Mouse (Mus musculus) embryonic facial prominence, embryonic 15.5 days (tissue): ENCODE results near the gene Dpysl5. TPM values are rescaled to one million over a fixed set of nuclear protein-coding genes. Genes with fewer than 3 reads are reported as not detected.
"Not testable (repeated sequence)": the region's sequence is repeated elsewhere in the genome, so short reads cannot be mapped to it uniquely, and the experiment has no call there.

Experiments used
- ATAC-seq: fragments of 200-750 bp; cut with Nextera tagmentation; 2 replicates; pipeline ENCODE4 v1.8.0; 2017; ENCODE audit warnings: low read depth, moderate TSS enrichment; ENCODE audit not compliant: insufficient number of reproducible peaks, low FRiP score, low TSS enrichment
- H3K27ac ChIP-seq: fragments of 300-500 bp; sonication (generic); replicated peaks from 2 replicates; pipeline ENCODE4 v1.5.1; 2015; ENCODE audit warnings: mild to moderate bottlenecking, inconsistent platforms
- H3K27me3 ChIP-seq: fragments of 300-500 bp; sonication (generic); 2 replicates; pipeline ENCODE4 v1.6.1; 2015; ENCODE audit warnings: inconsistent platforms
- H3K36me3 ChIP-seq: fragments of 300-500 bp; sonication (generic); 2 replicates; pipeline ENCODE4 v1.6.1; 2015; ENCODE audit warnings: mild to moderate bottlenecking, inconsistent platforms
- H3K4me1 ChIP-seq: fragments of 300-500 bp; sonication (generic); 2 replicates; pipeline ENCODE4 v1.6.1; 2015; ENCODE audit warnings: inconsistent platforms
- H3K4me2 ChIP-seq: fragments of 300-500 bp; sonication (generic); replicated peaks from 2 replicates; pipeline ENCODE4 v1.6.1; 2015; ENCODE audit warnings: mild to moderate bottlenecking, inconsistent platforms
- H3K4me3 ChIP-seq: fragments of 300-500 bp; sonication (generic); replicated peaks from 2 replicates; pipeline ENCODE4 v1.5.1; 2015; ENCODE audit warnings: mild to moderate bottlenecking, inconsistent platforms
- H3K9ac ChIP-seq: fragments of 300-500 bp; sonication (generic); 2 replicates; pipeline ENCODE4 v1.6.1; 2015; ENCODE audit warnings: inconsistent platforms
- H3K9me3 ChIP-seq: fragments of 300-500 bp; sonication (generic); replicated peaks from 2 replicates; pipeline ENCODE4 v1.6.1; 2016; ENCODE audit warnings: inconsistent platforms
- WGBS: fragments of 180-500 bp; shearing (Covaris S2); methylation state at CpG from one replicate; pipeline ENCODE4 v1.1.7; 2015; 5-methylcytosine and 5-hydroxymethylcytosine counted together
- polyA plus RNA-seq: library from polyadenylated mRNA; unstranded; fragments of >200 nt; fragmentation: Nextera tagmentation; extraction: Ambion mirVana; gene quantifications from 2 replicates; pipeline ENCODE4 v1.2.1, GENCODE M21; 2015

The Dpysl5 gene
- polyA plus RNA-seq, 1 experiment from 2014 or later: 13.9 TPM

DNA sequence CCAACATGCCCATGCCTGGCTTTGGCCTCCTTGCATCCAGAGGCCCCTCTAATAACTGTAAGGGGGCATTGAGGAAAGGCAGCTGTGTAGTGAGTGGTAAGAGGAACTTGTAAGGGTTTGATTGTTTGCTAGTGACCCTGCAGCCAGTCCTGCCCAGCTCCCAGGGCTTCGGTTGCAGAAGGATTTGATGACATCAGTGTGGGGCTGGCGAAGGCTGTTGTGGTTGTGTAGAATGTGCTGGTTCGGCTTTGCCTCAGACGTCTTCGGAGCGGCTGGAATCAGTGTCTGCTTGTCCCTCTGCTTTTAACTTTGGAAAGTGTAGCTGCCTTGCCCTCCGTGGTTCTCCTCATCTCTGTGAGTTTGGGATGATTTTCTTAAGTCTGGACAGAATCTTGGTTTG, 34.6 kb upstream of the Dpysl5 start:
- Histone ChIP-seq H3K4me3 (no peak overlapping the region), H3K36me3 (peaks cover 42% of the 10 kb centered on the region), H3K27me3 (no peaks in the 10 kb centered on the region), H3K4me2 (no peak overlapping the region), H3K9me3 (no peaks in the 10 kb centered on the region), H3K27ac (no peak overlapping the region), H3K4me1 (no peaks in the 10 kb centered on the region), H3K9ac (no peak overlapping the region)
- no peak for ATAC-seq
- 73% methylated on average over 7 of the region's 7 CpGs for WGBS

DNA sequence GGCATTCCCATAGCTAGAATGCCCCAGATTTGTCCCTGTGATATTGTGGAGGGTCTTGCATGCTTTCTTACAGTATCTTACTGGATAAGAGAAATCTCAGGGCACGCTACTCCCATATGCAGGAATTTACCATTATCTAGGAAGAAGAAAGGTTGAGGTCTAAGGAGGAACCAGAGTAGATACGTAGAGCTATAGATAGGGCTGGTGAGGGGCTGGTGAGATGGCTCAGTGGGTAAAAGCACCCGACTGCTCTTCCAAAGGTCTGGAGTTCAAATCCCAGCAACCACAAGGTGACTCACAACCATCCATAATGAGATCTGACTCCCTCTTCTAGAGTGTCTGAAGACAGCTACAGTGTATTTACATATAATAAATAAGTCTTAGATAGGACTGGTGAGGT, 33.3 kb upstream of the Dpysl5 start:
- not testable (repeated sequence) for H3K27me3 ChIP-seq, H3K9me3 ChIP-seq, H3K4me2 ChIP-seq, H3K27ac ChIP-seq, H3K9ac ChIP-seq, H3K4me3 ChIP-seq, ATAC-seq, H3K4me1 ChIP-seq
- peaks cover 30% of the 10 kb centered on the region for H3K36me3 ChIP-seq
- WGBS: 96% methylated on average over 3 of the region's 3 CpGs

DNA sequence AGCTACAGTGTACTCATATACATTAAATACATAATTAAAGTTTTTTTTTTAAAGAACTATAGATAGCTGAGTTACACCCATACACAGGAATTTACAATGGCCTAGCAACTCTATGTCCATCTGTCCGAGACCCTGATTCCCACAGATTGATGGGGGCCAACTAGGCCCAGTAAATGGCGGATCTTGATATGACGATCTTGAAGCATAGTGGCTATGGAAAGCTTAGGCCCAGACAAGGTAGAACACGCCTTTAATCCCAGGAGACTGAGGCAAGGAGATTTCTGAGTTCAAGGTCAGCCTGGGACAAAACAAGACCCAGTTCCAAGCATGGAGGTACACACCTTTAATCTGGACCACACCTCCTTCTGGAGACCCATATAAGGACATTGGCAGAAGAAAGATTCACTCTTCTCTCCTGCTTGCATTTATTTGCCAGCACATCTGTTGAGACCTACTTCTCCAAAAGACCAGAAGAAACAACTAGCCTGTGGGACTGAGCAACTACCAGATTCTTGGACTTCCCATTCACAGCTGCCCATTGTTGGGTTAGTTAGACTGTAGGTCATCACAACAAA, 32.6 kb upstream of the Dpysl5 start:
- H3K4me3 ChIP-seq: no peak overlapping the region
- WGBS: 95% methylated on average over 4 of the region's 4 CpGs
- ATAC-seq: no peak
- H3K36me3 ChIP-seq: peaks cover 22% of the 10 kb centered on the region
- H3K4me2 ChIP-seq: no peak overlapping the region
- no peak overlapping the region for H3K27ac ChIP-seq
- no peaks in the 10 kb centered on the region for H3K9me3 ChIP-seq
- H3K4me1 ChIP-seq: no peaks in the 10 kb centered on the region
- H3K9ac ChIP-seq: no peak overlapping the region
- no peaks in the 10 kb centered on the region for H3K27me3 ChIP-seq

DNA sequence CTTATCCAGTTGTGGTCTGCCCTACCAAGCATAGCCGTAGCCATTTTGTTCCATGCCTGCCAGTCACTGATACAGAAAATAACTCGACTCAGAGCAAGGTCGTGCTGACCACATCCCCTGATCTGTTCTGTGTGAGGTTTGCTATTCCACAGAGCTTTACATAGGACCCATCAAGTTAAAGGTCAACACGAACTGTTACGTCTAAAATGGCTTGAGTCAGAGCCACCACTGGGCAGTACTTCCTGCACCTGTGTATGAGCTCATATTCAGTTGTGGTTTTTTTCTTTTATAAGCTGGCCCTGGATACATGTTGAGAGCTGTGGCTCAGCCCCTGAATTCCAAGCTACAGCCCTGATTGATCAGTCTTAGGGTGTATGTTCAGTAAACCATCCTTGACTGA, 31.8 kb upstream of the Dpysl5 start:
- no peak overlapping the region for H3K4me2 ChIP-seq
- peaks cover 19% of the 10 kb centered on the region for H3K36me3 ChIP-seq
- no peaks in the 10 kb centered on the region for H3K4me1 ChIP-seq
- ATAC-seq: no peak
- WGBS: 74% methylated on average over 5 of the region's 5 CpGs
- H3K27ac ChIP-seq: no peak overlapping the region
- no peaks in the 10 kb centered on the region for H3K9me3 ChIP-seq
- no peak overlapping the region for H3K4me3 ChIP-seq
- no peaks in the 10 kb centered on the region for H3K27me3 ChIP-seq
- H3K9ac ChIP-seq: no peak overlapping the region

DNA sequence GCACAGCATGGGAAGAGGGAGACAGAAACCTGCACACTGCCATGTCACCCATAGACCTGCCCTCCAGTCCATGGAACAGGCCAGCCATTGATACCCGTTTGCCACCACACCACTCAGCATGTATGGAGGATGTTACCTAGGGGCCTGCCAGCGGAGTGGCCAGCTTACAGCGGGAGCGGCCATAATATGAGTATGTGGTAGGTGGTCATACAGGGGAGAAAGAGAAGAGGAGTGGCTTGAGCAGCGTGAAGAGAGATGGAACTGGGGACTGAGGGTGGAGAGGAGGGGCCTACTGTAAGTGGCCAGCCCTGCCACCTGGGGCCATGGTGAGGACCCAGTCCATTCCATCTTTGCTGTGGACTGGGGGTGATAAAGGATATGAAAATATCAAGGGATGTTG, 29.4 kb upstream of the Dpysl5 start:
- H3K27me3 ChIP-seq: no peaks in the 10 kb centered on the region
- WGBS: 87% methylated on average over 5 of the region's 5 CpGs
- H3K4me2 ChIP-seq: no peak overlapping the region
- H3K36me3 ChIP-seq: no peaks in the 10 kb centered on the region
- no peak overlapping the region for H3K9ac ChIP-seq
- H3K9me3 ChIP-seq: no peaks in the 10 kb centered on the region
- no peak for ATAC-seq
- H3K4me3 ChIP-seq: no peak overlapping the region
- no peaks in the 10 kb centered on the region for H3K4me1 ChIP-seq
- H3K27ac ChIP-seq: no peak overlapping the region

DNA sequence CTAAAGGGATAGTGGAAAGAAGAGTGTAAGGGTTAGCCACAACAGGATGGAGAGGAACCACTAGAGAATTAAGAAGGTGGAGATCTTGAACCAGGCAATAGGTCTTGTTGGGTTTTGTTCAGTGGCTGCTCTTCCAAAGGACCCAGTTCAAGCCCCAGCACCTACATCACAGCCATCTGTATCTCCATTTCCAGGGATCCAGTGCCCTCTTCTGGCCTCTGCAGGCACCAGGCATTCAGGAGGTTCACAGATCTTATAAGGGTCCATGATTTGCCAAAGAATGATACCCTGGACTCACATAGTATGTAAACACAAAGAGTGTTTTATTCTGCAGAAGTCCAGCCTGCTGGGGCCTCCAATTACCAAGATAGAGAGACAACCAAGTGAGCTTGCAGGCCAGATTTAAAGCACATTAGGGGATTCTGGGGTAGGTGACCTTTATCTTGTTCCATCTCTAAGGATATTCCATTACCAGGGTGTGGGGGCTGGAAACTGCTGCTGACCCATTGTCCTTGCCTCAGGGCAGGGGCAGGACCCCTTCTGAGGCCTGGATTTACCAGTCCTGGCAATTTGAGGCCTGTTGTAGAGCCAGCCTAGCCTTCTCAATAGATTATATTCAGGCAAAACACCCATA, 28.3 kb upstream of the Dpysl5 start:
- Histone ChIP-seq H3K9me3 (no peaks in the 10 kb centered on the region), H3K9ac (no peak overlapping the region), H3K4me2 (no peak overlapping the region), H3K4me3 (no peak overlapping the region), H3K27me3 (no peaks in the 10 kb centered on the region), H3K36me3 (no peaks in the 10 kb centered on the region), H3K4me1 (no peaks in the 10 kb centered on the region), H3K27ac (no peak overlapping the region)
- no peak for ATAC-seq

DNA sequence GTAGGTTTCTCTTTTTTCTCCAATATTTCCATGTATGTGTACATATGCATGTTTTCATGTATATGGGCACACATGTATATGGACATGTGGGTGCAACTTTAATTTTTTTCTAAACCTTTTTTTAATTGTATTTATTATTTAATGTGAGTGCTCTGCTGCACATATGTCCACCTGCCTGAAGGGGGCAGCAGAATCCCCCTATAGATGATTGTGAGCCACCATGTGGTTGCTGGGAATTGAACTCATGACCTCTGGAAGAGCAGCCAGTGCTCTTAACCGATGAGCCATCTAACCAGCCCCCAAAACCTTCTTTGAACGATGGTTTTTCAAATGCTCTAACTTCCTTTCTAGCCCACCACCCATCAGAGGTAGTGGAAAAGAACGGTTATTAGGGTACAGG, 27.4 kb upstream of the Dpysl5 start:
- H3K4me1 ChIP-seq: no peaks in the 10 kb centered on the region
- no peak overlapping the region for H3K4me3 ChIP-seq
- no peak overlapping the region for H3K27ac ChIP-seq
- no peaks in the 10 kb centered on the region for H3K36me3 ChIP-seq
- WGBS: 72% methylated on average over 3 of the region's 3 CpGs
- no peaks in the 10 kb centered on the region for H3K27me3 ChIP-seq
- H3K9ac ChIP-seq: no peak overlapping the region
- no peak for ATAC-seq
- no peaks in the 10 kb centered on the region for H3K9me3 ChIP-seq
- H3K4me2 ChIP-seq: no peak overlapping the region

DNA sequence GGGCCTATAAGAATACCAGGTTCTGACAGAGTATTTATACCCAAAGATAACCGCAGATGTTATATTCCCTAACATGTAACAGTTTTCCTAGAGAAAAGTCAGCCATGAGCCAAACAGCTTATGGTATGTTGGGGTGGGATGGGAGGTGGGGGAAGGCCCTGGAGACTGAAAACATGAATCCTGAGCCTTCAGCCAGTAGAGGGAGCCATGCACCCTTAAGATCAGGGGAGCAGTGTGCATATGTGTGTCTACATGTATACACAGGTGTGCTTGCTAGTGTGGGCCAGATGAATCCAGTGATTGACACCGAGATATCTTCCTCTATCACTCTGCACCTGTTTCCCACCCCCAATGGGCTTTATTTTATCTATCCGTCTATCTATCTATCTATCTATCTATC, 24.6 kb upstream of the Dpysl5 start:
- H3K4me2 ChIP-seq: no peak overlapping the region
- no peak for ATAC-seq
- H3K27ac ChIP-seq: no peak overlapping the region
- H3K4me1 ChIP-seq: no peaks in the 10 kb centered on the region
- H3K9me3 ChIP-seq: no peaks in the 10 kb centered on the region
- WGBS: 71% methylated on average over 3 of the region's 3 CpGs
- no peaks in the 10 kb centered on the region for H3K36me3 ChIP-seq
- H3K4me3 ChIP-seq: no peak overlapping the region
- H3K9ac ChIP-seq: no peak overlapping the region
- no peaks in the 10 kb centered on the region for H3K27me3 ChIP-seq

DNA sequence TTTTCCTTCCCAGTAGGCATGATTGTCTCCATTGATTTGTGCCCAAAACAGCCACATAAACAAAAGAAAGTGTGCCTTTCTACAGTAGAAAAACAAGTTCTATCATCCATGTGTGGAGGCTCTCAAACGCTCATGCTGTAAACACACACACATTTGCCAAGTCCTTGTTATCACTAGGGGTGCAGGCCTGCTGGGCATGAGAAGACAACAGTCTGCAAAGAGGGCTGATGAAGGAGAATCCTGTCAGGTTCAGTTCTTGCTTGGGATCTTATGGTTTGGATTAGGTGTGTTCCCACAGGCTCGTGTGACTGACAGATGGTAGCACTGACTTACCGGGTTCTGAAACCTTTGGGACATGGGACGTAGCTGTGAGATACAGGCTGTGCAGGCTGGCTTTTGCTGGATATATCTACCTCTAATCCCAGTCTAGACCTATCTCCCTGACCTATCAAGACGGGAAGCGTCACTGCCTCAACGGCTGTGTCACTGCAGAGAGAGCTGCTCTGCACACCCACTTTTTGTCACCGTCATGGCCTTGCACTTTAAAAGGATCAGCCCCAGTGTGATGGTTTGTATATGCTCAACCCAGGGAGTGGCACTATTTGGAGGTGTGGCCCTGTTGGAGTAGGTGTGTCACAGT, 10.9 kb upstream of the Dpysl5 start:
- Histone ChIP-seq H3K9ac (no peak overlapping the region), H3K4me3 (no peak overlapping the region), H3K4me1 (no peaks in the 10 kb centered on the region), H3K4me2 (no peak overlapping the region), H3K27me3 (peaks cover 6% of the 10 kb centered on the region; the same call in 1 of the 2 replicates), H3K9me3 (no peaks in the 10 kb centered on the region), H3K36me3 (no peaks in the 10 kb centered on the region), H3K27ac (no peak overlapping the region)
- 69% methylated on average over 8 of the region's 8 CpGs for WGBS
- ATAC-seq: no peak

DNA sequence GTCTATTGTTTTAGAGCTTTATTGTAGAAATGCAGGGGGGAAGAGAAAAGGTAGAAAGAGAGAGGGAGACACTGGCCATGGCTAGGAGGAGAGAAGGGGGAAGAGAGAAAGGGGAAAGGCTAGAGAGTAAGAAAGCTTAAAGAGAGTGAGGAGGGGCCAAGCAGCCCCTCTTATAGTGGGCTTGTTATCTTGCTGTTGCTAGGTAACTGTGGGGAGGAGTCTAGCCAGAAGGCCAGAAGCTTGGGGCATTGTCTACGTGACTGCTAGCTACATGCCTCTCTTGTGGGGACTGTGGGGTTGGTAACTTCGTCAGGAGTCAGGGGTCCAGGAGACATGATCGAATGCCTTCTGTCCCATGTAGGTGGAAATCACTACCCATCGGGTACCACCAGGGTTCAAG, 10.0 kb upstream of the Dpysl5 start:
- not testable (repeated sequence) for H3K4me1 ChIP-seq, H3K27me3 ChIP-seq, H3K36me3 ChIP-seq, H3K9me3 ChIP-seq, H3K27ac ChIP-seq, ATAC-seq, H3K4me3 ChIP-seq, H3K4me2 ChIP-seq, H3K9ac ChIP-seq
- 55% methylated on average over 4 of the region's 4 CpGs for WGBS

DNA sequence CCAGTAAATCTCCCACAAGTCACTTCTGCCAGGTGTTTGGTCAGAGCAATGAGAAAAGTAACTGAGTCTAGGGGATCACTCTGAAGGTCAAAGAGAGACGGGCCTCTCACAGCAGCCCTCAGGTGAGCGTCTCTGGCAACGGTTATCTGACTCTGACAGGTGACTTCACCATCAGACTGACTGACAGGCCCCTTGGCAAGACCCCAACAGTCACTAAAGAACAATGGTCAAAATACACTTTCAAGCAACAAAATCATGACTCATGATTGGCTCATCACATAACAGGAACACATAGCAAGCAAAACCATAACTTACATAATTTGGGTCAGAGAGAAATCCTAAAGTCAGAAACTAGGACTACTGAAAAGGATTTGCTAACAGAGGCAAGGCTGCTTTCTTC, 9.5 kb upstream of the Dpysl5 start:
- H3K27me3 ChIP-seq: peaks cover 6% of the 10 kb centered on the region; the same call in 1 of the 2 replicates
- H3K9me3 ChIP-seq: no peaks in the 10 kb centered on the region
- no peak overlapping the region for H3K27ac ChIP-seq
- H3K36me3 ChIP-seq: no peaks in the 10 kb centered on the region
- 76% methylated on average over 3 of the region's 3 CpGs for WGBS
- no peak overlapping the region for H3K4me3 ChIP-seq
- no peak overlapping the region for H3K4me2 ChIP-seq
- no peak overlapping the region for H3K9ac ChIP-seq
- no peaks in the 10 kb centered on the region for H3K4me1 ChIP-seq
- no peak for ATAC-seq
